Mouse (Mus musculus) A20 (cell line): Measurements from ENCODE around the gene Il15ra.

ENCODE experiments used
- DNase-seq: peaks from one replicate; pipeline ENCODE4 v3.0.0-alpha.2; 2011; ENCODE audit warnings: low read depth, low spot score

Il15ra gene

DNA sequence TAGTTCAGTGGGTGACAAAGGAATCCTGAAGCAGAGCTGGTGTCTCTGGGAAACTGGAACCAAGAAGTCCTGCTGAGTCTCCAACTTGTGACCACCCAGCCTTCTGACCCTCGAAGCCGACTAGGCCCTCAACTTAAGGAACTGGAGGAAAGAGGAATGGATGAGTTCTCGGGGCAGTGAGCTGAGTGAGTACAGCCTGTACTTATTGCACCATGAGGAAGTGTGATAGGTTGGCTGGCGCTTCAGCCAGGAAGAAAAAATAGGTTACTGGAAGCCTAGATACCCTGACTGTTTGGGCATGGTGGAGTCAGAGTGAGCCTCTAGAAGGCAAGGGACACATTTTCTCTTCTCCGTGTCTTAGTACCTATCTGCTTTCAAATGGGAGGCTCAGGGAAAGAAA, 3.4 kb downstream of the Il15ra start:
- no peak for DNase-seq

GRCm38 (mm10) chr2:11710101-11710500, 5.0 kb downstream of the Il15ra start:
- peak; percentile 65 for DNase-seq

- no peak for DNase-seq
These were observed 7.4 kb downstream of the Il15ra start for GRCm38 (mm10) chr2:11712483-11712990.

GRCm38 (mm10) chr2:11713021-11713420, 7.9 kb downstream of the Il15ra start:
- DNase-seq: no peak

DNA sequence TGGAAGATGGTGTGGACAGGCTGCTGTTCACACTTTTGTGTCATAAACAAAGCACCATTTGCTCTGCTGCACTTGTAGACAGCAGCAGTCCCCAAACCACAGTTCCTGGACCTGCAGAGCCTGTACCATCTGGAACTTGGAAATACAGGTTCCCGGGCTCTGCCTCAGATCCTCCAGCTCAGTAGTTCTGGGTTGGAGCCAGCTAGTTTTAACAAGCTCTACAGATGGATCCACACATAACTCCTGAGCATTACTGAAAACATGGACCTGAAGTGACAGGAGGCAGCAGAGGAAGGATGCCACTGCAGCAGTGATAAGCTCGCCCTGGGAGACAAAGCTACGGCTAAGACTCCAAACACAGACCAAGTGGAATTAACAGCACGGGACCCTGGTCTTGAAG, 9.4 kb downstream of the Il15ra start:
- DNase-seq: no peak

GRCm38 (mm10) chr2:11718573-11718972, 13.5 kb downstream of the Il15ra start:
- DNase-seq: no peak

- no peak for DNase-seq
These were observed 17.5 kb downstream of the Il15ra start for GRCm38 (mm10) chr2:11722564-11722963.

DNA sequence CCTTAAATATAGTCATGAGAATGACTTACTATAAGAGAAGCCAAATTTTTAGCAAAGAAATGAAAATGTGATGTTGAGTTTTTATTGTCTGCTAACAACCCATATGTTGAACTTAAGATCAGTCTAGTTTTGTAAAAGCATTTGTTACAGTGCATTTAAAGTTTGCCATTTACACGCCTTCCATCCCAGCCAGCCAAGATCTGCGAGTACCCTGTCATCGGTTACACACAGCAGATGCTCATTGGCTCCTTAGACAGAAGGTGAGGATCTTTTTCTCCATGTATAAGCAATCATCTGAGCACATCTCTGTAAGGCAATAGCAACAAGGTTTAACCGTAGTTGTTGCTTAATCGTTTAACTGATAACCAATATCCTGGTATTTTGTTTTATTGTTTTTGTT, 22.5 kb downstream of the Il15ra start:
- no peak for DNase-seq

DNA sequence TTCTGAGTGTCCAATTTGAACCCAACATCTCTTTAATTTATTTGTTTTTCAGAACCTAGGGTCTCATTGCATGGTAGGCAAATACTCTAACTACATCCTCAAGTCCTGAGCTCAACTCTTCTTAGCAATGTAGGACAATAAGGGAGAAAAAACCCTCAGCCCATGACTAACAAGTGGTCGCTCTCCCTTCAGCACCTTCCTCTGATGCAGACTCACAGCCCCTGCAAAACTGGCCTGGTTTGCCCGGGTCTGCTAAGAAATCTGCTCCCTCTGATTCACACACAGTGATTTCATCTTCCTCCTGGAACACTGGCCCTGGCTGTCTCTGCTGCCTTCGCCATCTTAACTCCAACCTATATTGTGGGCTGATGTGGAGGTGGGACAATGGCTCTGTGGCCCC, 24.0 kb downstream of the Il15ra start:
- no peak for DNase-seq

DNA sequence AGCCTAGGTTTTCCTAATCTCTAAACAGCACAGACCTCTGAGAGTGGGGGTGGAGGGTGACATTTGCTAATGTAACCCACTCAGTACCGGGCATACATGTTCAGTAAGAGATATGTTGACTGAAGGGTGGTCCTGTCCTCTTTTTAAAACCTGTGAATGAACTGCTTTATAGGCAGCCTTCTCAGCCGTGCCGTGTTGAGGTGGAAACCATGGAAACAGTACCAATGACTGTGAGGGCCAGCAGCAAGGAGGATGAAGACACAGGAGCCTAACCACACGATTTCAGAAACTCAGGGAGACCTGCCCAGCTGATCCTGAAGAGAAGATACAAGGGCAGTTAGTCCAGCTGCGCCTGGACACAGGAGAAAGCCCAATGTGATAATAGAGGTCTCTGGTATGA, 27.9 kb downstream of the Il15ra start:
- no peak for DNase-seq

GRCm38 (mm10) chr2:11735853-11736252, 30.8 kb downstream of the Il15ra start:
- no peak for DNase-seq

GRCm38 (mm10) chr2:11738794-11739193, 33.7 kb downstream of the Il15ra start:
- no peak for DNase-seq

DNA sequence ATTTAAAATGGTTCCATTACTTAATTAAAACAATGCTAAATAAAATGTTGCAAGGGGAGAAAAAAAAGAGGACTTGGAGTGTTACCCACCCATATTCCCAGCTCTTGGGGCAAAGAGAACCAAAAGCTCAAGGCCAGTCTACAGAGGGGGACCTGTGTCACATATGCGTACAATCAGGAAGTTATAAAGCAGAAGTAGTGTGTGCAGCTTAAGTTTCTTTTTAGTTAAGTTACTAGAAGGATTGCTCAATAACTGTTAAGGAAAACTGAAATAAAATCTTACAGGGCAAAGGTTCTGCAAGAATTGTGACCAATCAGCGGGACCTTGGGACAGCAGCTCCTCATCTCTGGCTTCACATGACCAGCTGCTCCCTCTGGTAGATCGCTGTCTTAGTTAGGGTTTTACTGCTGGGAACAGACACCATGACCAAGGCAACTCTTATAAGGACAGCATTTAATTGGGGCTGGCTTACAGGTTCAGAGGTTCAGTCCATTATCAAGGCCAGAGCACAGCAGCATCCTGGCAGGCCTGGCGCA, 34.5 kb downstream of the Il15ra start:
- peak; percentile 40 for DNase-seq

GRCm38 (mm10) chr2:11762541-11762940, 57.5 kb downstream of the Il15ra start:
- no peak for DNase-seq

DNA sequence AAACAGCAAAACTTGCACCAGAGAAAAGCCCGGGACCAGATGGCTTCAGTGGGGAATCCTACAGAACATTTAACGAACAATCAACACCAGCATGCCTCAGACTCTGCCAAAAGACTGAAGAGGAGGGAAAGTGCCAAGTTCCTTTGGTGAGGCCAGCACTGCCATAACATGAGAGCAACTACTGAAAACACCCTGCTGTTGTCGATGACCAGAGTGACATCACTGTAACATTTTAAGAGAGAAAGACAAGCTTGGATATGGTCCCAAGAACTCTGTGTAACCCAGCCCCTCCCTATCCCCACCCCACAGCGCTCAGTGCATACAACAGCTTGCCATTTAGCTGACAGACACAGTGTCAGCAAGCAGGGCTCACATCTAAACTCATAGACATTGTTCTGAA, 60.6 kb downstream of the Il15ra start:
- no peak for DNase-seq

DNA sequence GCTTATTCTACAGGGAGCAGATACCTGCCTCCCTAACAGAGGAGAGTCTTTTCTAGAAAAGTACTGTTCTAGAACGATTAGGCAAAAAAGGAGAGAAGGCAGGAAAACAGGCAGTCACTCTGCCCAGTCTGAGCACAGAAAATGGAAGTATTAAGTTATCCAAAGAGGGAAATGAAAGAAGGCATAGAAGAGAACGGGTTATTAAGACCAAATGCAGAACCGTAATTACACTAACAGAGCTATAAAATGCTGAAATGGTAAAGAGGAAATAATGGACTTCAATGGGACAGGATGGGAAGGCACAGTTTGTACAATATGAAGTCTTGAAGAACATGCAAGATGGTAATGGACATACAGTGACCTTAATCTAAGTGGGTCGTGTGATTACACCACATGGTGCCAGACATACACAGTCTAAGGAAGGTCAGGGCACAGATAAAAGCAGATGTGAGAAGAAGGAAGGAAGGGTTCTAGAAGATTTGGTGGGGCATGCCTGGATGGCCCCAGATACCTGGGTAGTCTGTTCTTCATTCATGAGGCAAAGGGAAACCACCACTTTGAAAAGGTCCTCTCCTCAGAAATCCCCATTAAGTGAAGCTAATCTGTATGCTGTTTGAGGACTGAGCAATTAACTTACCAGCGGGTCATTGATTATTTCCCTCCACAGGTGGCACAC, 61.5 kb downstream of the Il15ra start:
- DNase-seq: peak; percentile 60

DNA sequence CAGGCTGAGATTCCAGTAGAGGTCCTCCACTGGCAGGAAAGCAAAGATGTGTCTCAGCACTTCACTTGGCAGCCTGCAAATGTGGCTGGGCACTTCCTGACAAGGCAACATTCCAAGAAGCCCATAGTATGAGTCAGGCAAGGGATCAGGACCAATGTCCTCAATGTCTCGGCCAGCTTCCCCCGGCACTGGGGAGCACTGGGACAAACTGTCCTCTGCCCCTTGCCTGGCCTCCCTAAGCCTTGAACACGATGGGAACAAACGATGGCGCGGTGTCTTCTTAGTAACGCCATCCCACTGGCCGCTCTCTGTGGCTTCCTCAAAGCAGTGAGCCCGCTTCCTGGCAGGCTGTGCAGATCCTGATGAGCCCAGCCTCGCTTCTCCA, 62.1 kb downstream of the Il15ra start:
- DNase-seq: no peak

DNA sequence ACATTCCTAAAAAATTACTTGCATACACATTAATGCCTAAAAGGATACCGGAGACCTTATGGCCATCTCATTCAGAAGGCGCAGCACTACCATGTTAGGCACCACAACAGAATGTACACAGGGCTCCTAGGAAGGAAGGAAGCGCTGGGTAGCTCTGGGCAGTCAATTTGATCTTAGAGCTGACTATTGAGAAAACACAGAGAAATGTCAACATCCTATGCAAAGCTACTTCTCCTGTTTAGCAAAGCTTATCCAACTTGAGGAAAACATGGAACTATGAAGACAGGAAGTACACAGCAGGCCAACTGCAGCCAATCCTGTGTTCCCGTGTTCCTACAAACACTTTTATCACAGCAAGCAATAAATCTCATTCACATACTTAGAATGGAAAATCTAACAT, 66.6 kb downstream of the Il15ra start:
- DNase-seq: no peak

- DNase-seq: no peak
These were observed 67.3 kb downstream of the Il15ra start for GRCm38 (mm10) chr2:11772401-11772800.

- no peak for DNase-seq
These were observed 69.3 kb downstream of the Il15ra start for GRCm38 (mm10) chr2:11774426-11774825.

DNA sequence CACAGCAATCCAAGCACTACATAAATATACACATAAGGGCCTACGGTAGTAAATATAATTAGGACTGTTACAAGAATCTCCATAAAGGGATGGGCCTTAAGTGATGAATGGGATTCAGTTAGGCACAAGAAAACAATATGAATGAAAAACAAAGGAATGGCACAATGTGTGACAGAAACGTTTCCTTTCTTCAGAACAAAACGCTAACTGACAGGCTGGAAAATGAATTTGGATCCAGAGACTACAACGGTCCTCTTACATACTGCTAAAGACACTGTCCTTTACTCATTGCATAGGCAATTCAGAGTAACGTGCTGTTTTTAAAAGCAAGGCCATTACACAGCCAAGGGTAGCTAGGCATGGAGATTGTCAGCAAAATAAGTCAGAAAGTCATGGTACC, 70.0 kb downstream of the Il15ra start:
- no peak for DNase-seq

DNA sequence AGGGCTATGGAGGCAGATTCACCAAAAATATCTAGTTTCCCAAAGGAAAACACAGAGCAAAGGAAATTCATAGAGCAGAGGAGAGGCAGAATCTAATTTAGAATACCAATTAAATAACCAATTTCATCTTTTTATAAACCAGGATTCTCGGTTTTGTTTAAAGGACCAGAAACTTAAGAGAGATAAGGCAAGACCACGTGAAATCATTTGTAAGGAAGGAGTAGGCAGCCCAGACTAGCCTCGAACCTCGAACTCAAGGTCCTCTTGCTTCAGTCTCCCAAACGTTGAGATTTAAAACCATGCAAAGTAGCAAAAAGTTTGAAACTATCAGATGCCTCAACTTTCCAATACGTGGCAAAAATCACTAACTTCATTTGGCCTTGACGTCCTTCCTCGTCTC, 71.3 kb downstream of the Il15ra start:
- no peak for DNase-seq
